Mouse (Mus musculus) heart, embryonic 15.5 days (tissue): ENCODE results near the gene Kbtbd13. TPM values are rescaled to one million over a fixed set of nuclear protein-coding genes. Genes with fewer than 3 reads are reported as not detected.

Experiments used
- ATAC-seq: fragments of 200-750 bp; cut with Nextera tagmentation; replicated peaks from 2 replicates; pipeline ENCODE4 v1.8.0; 2017; ENCODE audit warnings: low read depth, moderate TSS enrichment; ENCODE audit not compliant: insufficient number of reproducible peaks, insufficient read depth, low FRiP score
- H3K27ac ChIP-seq: fragments of 300-500 bp; sonication (generic); 2 replicates; pipeline ENCODE4 v1.5.1; 2015; ENCODE audit warnings: mild to moderate bottlenecking, inconsistent platforms
- H3K27me3 ChIP-seq: fragments of 300-500 bp; sonication (generic); 2 replicates; pipeline ENCODE4 v1.6.1; 2015; ENCODE audit warnings: inconsistent platforms
- H3K36me3 ChIP-seq: fragments of 300-500 bp; sonication (generic); 2 replicates; pipeline ENCODE4 v1.6.1; 2015; ENCODE audit warnings: mild to moderate bottlenecking, inconsistent platforms
- H3K4me1 ChIP-seq: fragments of 300-500 bp; sonication (generic); replicated peaks from 2 replicates; pipeline ENCODE4 v1.6.1; 2015; ENCODE audit warnings: inconsistent platforms
- H3K4me2 ChIP-seq: fragments of 300-500 bp; sonication (generic); 2 replicates; pipeline ENCODE4 v1.6.1; 2015; ENCODE audit warnings: inconsistent platforms, mild to moderate bottlenecking, moderate library complexity
- H3K4me3 ChIP-seq: fragments of 300-500 bp; sonication (generic); 2 replicates; pipeline ENCODE4 v1.5.1; 2015; ENCODE audit warnings: mild to moderate bottlenecking, inconsistent platforms
- H3K9ac ChIP-seq: fragments of 300-500 bp; sonication (generic); 2 replicates; pipeline ENCODE4 v1.6.1; 2015; ENCODE audit warnings: mild to moderate bottlenecking, inconsistent platforms
- H3K9me3 ChIP-seq: fragments of 300-500 bp; sonication (generic); replicated peaks from 2 replicates; pipeline ENCODE4 v1.6.1; 2016; ENCODE audit warnings: inconsistent platforms
- WGBS: fragments of 180-500 bp; shearing (Covaris S2); methylation state at CpG from one replicate; pipeline ENCODE4 v1.1.7; 2015; ENCODE audit warnings: mixed read lengths; 5-methylcytosine and 5-hydroxymethylcytosine counted together
- polyA plus RNA-seq: library from polyadenylated mRNA; unstranded; fragments of >200 nt; fragmentation: Nextera tagmentation; extraction: Ambion mirVana; gene quantifications from 2 replicates; pipeline ENCODE4 v1.2.1, GENCODE M21; 2015

Kbtbd13 gene
- 1.00 and 1.7 TPM in 2 replicates for polyA plus RNA-seq

DNA sequence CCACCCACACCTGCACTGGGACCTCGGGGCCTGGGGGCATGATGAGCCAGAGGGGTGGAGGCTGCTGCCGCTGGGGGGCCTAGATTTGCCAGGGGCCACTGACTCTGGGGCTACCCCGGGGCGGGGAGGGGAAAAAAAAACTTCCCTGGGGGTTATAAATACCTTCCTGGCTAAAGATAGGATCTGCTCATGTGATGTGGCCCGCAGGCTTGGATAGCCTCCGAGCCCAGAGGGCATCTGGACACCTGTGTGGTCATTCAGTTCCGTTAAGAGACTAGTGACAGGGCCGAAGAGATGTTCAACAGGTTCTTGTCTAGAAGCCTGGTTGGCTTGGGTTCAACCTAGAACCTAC is at the start of gene Kbtbd13:
Gene Kbtbd13 (minus strand): TSS at position 40 of the 352 bp plus-strand sequence.
- H3K9me3 ChIP-seq, result no peaks in the 10 kb centered on the region
- H3K27ac ChIP-seq, result no peak within 1 kb of the TSS
- WGBS, result 16% methylated on average over 8 of the region's 8 CpGs
- peak within 1 kb of the TSS; percentile 51 for H3K4me3 ChIP-seq
- peaks cover 29% of the 10 kb centered on the region for H3K27me3 ChIP-seq
- peaks cover 16% of the 10 kb centered on the region for H3K4me1 ChIP-seq
- peak within 1 kb of the TSS; percentile 74 for H3K4me2 ChIP-seq
- H3K36me3 ChIP-seq, result no peaks in the 10 kb centered on the region
- H3K9ac ChIP-seq, result peak within 1 kb of the TSS; percentile 55
- no peak; the same call in 1 of the 2 replicates for ATAC-seq

DNA sequence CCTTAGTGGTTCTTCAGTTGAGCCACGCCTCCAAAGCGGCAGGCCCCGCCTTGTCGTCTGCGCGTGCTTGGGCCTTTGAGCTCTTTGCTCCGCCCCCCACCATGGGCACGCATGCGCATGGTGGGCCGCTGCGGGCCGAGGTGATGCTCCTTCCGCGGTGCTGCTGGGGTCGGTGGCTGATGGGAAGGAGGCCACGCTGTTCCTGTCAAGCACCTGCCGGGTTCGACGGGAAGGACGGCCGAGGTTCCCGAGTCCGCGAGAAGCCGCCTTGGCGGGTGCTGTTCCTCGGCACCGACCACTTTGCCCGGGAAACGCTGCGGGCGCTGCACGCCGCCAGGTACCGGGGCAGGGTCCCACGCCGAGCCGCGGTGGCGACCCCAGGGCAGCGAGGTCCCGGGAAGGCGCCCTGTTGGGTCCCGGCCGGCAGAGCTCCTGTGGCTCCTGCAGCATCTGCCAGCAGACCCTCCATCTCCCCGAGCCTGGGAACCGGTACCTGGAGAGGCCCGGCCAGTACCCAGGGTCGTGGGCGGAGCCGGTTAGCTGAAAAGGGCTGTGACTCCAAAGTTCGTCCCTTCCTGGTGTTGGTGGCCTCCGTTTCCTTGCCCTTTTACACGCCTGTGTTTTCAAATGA is 44.3 kb upstream of the Kbtbd13 start, which contains the start of gene Mtfmt:
Gene Mtfmt (plus strand): TSS at position 112 of the 631 bp plus-strand sequence.
- H3K4me1 ChIP-seq, result peaks cover 4% of the 10 kb centered on the region; the same call in 1 of the 2 replicates
- peak within 1 kb of the TSS; percentile 80 for H3K9ac ChIP-seq
- under 1% methylated on average over 54 of the region's 54 CpGs for WGBS
- peak; percentile 91 for ATAC-seq
- H3K4me2 ChIP-seq, result peak within 1 kb of the TSS; percentile 77
- H3K4me3 ChIP-seq, result peak within 1 kb of the TSS; percentile 94
- peaks cover 6% of the 10 kb centered on the region for H3K36me3 ChIP-seq
- no peaks in the 10 kb centered on the region for H3K9me3 ChIP-seq
- peak within 1 kb of the TSS; percentile 39 for H3K27ac ChIP-seq
- no peaks in the 10 kb centered on the region for H3K27me3 ChIP-seq

GRCm38 (mm10) chr9:65435211-65435610 is 43.8 kb upstream of the Kbtbd13 start:
- WGBS, result 71% methylated on average over 4 of the region's 4 CpGs
- no peaks in the 10 kb centered on the region; the same call in 1 of the 2 replicates for H3K36me3 ChIP-seq
- H3K27me3 ChIP-seq, result no peaks in the 10 kb centered on the region
- H3K9ac ChIP-seq, result no peak overlapping the region
- no peak for ATAC-seq
- no peak overlapping the region for H3K27ac ChIP-seq
- H3K9me3 ChIP-seq, result no peaks in the 10 kb centered on the region
- no peak overlapping the region for H3K4me2 ChIP-seq
- peaks cover 4% of the 10 kb centered on the region; the same call in 1 of the 2 replicates for H3K4me1 ChIP-seq
- no peak overlapping the region for H3K4me3 ChIP-seq

DNA sequence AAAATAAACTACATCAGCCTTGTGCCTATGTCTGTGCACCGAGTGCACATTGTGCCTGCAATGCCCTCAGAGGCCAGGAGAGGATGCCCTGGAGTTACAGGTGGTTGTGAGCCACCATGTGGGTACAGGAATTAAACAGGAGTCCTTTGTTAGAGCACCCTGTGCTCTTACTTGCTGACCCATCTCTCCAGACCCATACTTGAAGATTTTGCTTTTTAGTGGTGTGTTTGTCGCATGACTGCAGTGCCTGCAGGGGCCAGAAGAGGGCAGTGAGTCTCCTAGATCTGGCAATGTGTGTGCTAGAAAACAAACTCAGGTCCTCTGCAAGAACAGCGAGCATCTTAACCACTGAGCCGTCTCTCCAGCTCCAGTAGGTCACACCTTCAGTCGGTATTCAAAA is 42.7 kb upstream of the Kbtbd13 start:
- ATAC-seq, result no peak
- 63% methylated on average over 5 of the region's 5 CpGs for WGBS

DNA sequence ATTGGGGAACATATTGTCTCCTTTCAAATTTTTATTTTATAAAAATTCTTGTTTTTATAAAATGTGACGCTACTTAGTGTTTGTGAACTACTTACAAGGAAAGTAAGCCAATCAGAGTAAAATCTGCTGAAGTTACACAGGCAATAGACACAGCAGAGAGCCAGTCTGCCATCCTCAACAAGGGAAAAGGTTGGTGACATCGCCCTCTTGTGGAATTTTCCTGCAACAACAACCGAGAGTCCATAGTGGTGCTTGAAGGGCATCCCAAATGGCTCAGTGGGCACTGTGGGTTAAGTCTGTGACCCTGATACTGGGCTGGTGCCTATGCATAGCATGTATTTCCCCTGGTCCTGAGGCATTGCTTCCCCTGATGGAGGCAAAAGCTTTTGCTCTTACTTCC is 40.8 kb upstream of the Kbtbd13 start:
- Histone ChIP-seq H3K36me3 (no peaks in the 10 kb centered on the region), H3K9me3 (no peaks in the 10 kb centered on the region), H3K4me3 (no peak overlapping the region), H3K9ac (no peak overlapping the region), H3K4me1 (peaks cover 4% of the 10 kb centered on the region; the same call in 1 of the 2 replicates), H3K4me2 (no peak overlapping the region), H3K27me3 (no peaks in the 10 kb centered on the region), H3K27ac (no peak overlapping the region)
- ATAC-seq, result 0 out of 2 replicates have a peak, but pooled peaks have one; percentile 23
- WGBS, result 5% methylated on average over 3 of the region's 3 CpGs

More for the DNA sequence above, 42.7 kb upstream of the Kbtbd13 start:
- H3K4me1 ChIP-seq, result peaks cover 4% of the 10 kb centered on the region; the same call in 1 of the 2 replicates
- H3K9ac ChIP-seq, result no peak overlapping the region
- no peaks in the 10 kb centered on the region for H3K36me3 ChIP-seq
- no peak overlapping the region for H3K27ac ChIP-seq
- H3K4me3 ChIP-seq, result no peak overlapping the region
- no peaks in the 10 kb centered on the region for H3K9me3 ChIP-seq
- no peak overlapping the region for H3K4me2 ChIP-seq
- H3K27me3 ChIP-seq, result no peaks in the 10 kb centered on the region

DNA sequence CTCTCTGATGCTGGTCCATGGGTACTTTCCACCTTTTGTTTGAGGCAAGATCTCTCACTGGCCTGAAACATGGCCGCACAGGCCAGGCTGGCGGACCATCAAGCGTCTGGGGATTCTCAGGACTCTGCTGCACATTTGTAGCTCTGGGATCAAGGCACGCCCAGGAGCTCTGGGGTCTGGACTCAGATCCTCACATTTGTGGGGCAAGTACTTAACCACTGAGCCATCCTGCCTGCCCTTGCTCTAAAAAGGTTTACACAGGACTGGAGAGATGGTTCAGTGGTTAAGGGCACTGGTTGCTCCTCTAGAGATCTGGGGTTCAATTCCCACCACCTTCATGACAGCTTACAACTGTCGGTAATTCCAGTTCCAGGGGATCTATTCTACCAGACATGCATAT is 39.5 kb upstream of the Kbtbd13 start:
- Histone ChIP-seq H3K4me1 (no peaks in the 10 kb centered on the region), H3K4me2 (no peak overlapping the region), H3K27me3 (no peaks in the 10 kb centered on the region), H3K9ac (no peak overlapping the region), H3K36me3 (no peaks in the 10 kb centered on the region), H3K9me3 (no peaks in the 10 kb centered on the region), H3K4me3 (no peak overlapping the region), H3K27ac (no peak overlapping the region)
- ATAC-seq, result no peak
- 90% methylated on average over 5 of the region's 5 CpGs for WGBS

GRCm38 (mm10) chr9:65430401-65430800 is 38.9 kb upstream of the Kbtbd13 start:
- H3K4me3 ChIP-seq, result no peak overlapping the region
- no peak overlapping the region for H3K4me2 ChIP-seq
- H3K27me3 ChIP-seq, result no peaks in the 10 kb centered on the region
- no peaks in the 10 kb centered on the region for H3K9me3 ChIP-seq
- H3K27ac ChIP-seq, result no peak overlapping the region
- no peak for ATAC-seq
- H3K36me3 ChIP-seq, result no peaks in the 10 kb centered on the region
- H3K4me1 ChIP-seq, result no peaks in the 10 kb centered on the region
- H3K9ac ChIP-seq, result no peak overlapping the region

DNA sequence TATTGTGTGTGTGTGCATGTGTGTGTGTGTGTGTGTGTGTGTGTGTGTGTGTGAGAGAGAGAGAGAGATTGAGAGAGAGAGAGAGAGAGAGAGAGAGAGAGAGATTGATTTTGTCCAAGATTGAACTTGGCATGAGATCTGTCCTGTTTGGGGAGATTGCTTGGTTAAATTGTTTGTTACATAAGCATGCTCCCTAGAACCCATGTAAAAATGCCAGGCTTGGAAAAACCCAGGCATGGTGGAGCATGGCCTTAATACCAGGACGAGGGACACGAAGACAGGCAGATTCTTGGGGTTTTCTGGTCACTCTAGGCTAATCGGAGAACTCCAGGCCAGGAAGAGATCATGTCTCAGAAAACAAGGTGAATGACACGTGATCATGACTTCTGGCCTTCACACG is 36.6 kb upstream of the Kbtbd13 start:
- no peak for ATAC-seq
- H3K4me3 ChIP-seq, result no peak overlapping the region
- WGBS, result 83% methylated on average over 5 of the region's 5 CpGs
- H3K27ac ChIP-seq, result no peak overlapping the region
- H3K9me3 ChIP-seq, result no peaks in the 10 kb centered on the region
- H3K27me3 ChIP-seq, result no peaks in the 10 kb centered on the region
- no peak overlapping the region for H3K9ac ChIP-seq
- H3K4me1 ChIP-seq, result no peaks in the 10 kb centered on the region
- no peak overlapping the region for H3K4me2 ChIP-seq
- no peaks in the 10 kb centered on the region for H3K36me3 ChIP-seq

GRCm38 (mm10) chr9:65427511-65427910 is 36.1 kb upstream of the Kbtbd13 start:
- Histone ChIP-seq H3K27me3 (no peaks in the 10 kb centered on the region), H3K4me1 (no peaks in the 10 kb centered on the region), H3K36me3 (no peaks in the 10 kb centered on the region), H3K27ac (no peak overlapping the region), H3K9ac (no peak overlapping the region), H3K4me3 (no peak overlapping the region), H3K4me2 (no peak overlapping the region), H3K9me3 (no peaks in the 10 kb centered on the region)
- 62% methylated on average over 2 of the region's 2 CpGs for WGBS
- no peak for ATAC-seq

DNA sequence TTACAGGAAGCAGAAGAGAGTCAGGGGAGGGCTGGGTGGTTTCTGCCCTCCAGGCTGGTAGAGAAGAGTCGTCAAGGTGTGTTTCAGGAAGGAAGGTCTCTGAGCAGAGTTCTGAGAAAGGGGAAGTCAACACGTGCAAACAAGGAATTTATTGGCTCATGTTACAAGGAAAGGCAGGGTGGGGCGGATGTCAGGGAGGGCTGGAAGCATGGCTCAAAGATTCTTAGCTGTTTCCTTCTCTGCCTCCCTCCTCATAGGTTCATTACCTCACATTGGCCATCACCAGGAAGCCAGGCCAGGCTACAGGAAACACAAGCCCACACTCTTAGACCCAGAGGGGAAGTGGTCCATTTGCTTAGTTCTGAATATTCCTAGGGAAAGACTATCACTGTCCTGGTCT is 32.9 kb upstream of the Kbtbd13 start:
- Histone ChIP-seq H3K9me3 (no peaks in the 10 kb centered on the region), H3K4me3 (no peak overlapping the region), H3K4me1 (no peaks in the 10 kb centered on the region), H3K36me3 (no peaks in the 10 kb centered on the region), H3K9ac (no peak overlapping the region), H3K27ac (no peak overlapping the region), H3K4me2 (no peak overlapping the region), H3K27me3 (no peaks in the 10 kb centered on the region)
- no peak for ATAC-seq
- 28% methylated on average over 3 of the region's 3 CpGs for WGBS

- H3K9ac ChIP-seq, result no peak within 1 kb of the TSS
- no peak for ATAC-seq
- 71% methylated on average over 11 of the region's 11 CpGs for WGBS
- no peaks in the 10 kb centered on the region for H3K27me3 ChIP-seq
- H3K4me3 ChIP-seq, result no peak within 1 kb of the TSS
- no peaks in the 10 kb centered on the region for H3K9me3 ChIP-seq
- no peak within 1 kb of the TSS for H3K27ac ChIP-seq
- H3K4me2 ChIP-seq, result no peak within 1 kb of the TSS
- H3K36me3 ChIP-seq, result no peaks in the 10 kb centered on the region
- no peaks in the 10 kb centered on the region for H3K4me1 ChIP-seq
Observed at GRCm38 (mm10) chr9:65422760-65423501, 31.5 kb upstream of the Kbtbd13 start, which contains the start of gene Slc51b. Gene Slc51b (minus strand): TSS chr9:65422955.
